Mouse (Mus musculus): Measurements from ENCODE around the gene Abtb1. TPM values are rescaled to one million over a fixed set of nuclear protein-coding genes. Genes with fewer than 3 reads are reported as not detected.

Abtb1 gene
- polyA plus RNA-seq, 1 experiment from 2014 or later: 31.5 TPM

DNA sequence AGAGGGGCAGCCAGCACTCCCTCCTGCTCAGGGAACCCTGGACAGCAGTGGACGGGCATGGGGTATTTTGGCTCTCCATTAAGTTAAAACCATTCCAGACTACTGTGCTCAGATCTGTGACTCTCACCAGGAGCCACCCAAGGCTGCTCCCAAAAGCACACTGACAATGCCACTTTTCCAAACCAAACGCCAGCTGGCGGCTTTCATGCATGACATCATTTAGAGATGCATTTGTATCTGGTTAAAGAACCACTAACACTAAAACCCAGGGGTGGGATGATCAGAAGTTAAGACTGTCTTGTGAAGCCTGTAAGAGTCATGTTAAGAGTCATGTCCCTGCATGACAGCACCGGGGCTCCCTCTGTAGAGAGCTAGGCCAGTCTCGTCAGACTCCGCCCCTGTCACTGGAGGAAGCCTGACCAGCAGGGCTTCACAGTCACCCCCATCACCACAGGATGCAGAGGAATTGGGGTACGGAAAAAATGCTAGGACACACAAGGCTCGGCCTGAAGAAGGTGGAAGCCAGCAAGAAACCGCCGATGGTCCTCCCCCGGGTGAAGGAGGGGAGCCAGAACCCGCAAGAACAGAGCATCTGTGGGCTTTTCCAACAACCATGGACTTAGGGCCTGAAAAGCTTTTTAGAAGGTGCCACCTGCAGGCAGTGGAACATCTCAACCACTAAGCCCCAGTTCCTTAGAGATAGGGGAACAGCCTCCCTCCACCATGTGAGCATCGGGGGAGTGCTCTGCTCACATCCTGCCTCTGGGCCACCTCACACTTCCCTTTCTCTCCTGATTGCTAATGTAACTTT lies 14.2 kb downstream of the Abtb1 start:
- H3K4me2 ChIP-seq: no peak overlapping the region
- 0 out of 2 replicates have a peak, but pooled peaks cover 5% of the 10 kb centered on the region for H3K4me1 ChIP-seq
- H3K36me3 ChIP-seq: no peaks in the 10 kb centered on the region
- WGBS: 55% methylated on average over 13 of the region's 13 CpGs
- no peaks in the 10 kb centered on the region for H3K9me3 ChIP-seq
- no peak overlapping the region for H3K4me3 ChIP-seq (replicated peaks)
- no peak for ATAC-seq (ENCODE audit: insufficient read depth, low FRiP score, low read depth)
- no peak overlapping the region for H3K9ac ChIP-seq
- H3K27ac ChIP-seq: no peak overlapping the region
- no peaks in the 10 kb centered on the region for H3K27me3 ChIP-seq (replicated peaks)

DNA sequence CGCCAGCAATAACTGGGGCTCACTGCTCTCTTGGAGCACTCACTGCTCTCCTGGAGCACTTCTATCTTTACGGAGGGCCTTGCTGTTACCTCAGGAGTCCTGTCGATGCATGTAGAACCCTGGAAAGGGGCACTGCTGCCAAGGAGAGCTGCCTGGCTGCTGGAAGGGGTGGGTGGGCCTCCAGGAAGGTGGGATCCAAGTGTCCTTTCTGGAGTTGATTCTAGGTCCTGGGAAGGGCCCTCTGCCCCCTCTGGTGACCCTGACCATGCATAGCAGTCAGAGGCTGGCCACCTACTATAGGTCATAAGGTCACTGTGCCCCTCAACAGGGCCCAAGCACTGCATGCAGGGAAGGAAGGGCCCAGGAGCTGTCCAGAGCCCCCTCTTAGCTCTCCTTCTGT lies 14.8 kb downstream of the Abtb1 start:
- Histone ChIP-seq H3K27me3 (replicated peaks) (no peaks in the 10 kb centered on the region), H3K36me3 (no peaks in the 10 kb centered on the region), H3K27ac (no peak overlapping the region), H3K9ac (no peak overlapping the region), H3K4me1 (0 out of 2 replicates have a peak, but pooled peaks cover 5% of the 10 kb centered on the region), H3K9me3 (no peaks in the 10 kb centered on the region), H3K4me2 (no peak overlapping the region), H3K4me3 (replicated peaks) (no peak overlapping the region)
- WGBS: 63% methylated on average over 3 of the region's 3 CpGs
- ATAC-seq (ENCODE audit: insufficient read depth, low FRiP score, low read depth): no peak

DNA sequence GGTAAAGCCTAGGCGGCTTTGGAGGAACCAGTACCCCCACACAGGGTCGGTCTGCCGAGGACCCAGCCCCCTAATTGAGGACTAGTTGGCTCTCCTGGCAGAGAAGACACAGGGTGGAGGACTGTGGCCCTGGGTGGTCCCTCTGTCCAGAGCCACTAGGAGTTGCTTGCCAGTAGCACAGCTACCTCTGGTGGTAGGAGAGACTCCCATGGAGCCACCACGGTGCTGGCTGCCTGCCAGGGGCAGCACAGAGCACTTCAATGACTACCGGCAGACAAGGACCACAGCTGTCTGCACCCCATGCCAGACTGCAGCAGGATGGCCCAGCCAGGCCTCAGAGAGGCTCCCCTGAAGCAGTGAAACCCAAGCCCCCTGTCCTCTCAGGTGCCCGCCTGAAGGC lies 15.2 kb downstream of the Abtb1 start:
- H3K9me3 ChIP-seq: no peaks in the 10 kb centered on the region
- no peaks in the 10 kb centered on the region for H3K36me3 ChIP-seq
- H3K4me3 ChIP-seq (replicated peaks): no peak overlapping the region
- no peaks in the 10 kb centered on the region for H3K27me3 ChIP-seq (replicated peaks)
- 0 out of 2 replicates have a peak, but pooled peaks cover 5% of the 10 kb centered on the region for H3K4me1 ChIP-seq
- peak; percentile 51; the same call in 1 of the 2 replicates for ATAC-seq (ENCODE audit: insufficient read depth, low FRiP score, low read depth)
- no peak overlapping the region for H3K4me2 ChIP-seq
- WGBS: 32% methylated on average over 6 of the region's 6 CpGs
- H3K9ac ChIP-seq: no peak overlapping the region
- no peak overlapping the region for H3K27ac ChIP-seq

DNA sequence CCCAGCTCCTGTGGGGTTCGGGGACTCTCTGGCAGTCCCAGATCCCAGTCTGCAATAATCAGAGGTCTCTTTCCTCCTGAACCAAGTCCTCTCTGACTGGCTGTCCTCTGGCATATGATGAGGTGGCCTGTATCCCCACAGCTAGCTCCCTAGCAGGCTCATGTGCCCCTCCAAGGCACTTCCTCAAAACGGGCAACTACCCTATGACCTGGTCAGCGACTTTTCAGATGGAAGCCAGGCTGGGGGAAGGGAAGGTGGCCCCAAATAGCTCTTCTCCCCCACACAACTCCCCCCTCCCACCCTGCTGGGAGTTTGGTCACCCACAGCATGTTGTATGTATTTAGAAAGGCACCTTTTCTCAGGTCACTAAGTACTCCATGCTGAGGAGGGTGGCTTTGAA lies 15.7 kb downstream of the Abtb1 start:
- Histone ChIP-seq H3K4me1 (0 out of 2 replicates have a peak, but pooled peaks cover 3% of the 10 kb centered on the region), H3K36me3 (no peaks in the 10 kb centered on the region), H3K27me3 (replicated peaks) (no peaks in the 10 kb centered on the region), H3K9me3 (no peaks in the 10 kb centered on the region), H3K4me2 (no peak overlapping the region), H3K9ac (no peak overlapping the region), H3K4me3 (replicated peaks) (no peak overlapping the region), H3K27ac (no peak overlapping the region)
- ATAC-seq (ENCODE audit: insufficient read depth, low FRiP score, low read depth): no peak
- 46% methylated on average over 3 of the region's 3 CpGs for WGBS

DNA sequence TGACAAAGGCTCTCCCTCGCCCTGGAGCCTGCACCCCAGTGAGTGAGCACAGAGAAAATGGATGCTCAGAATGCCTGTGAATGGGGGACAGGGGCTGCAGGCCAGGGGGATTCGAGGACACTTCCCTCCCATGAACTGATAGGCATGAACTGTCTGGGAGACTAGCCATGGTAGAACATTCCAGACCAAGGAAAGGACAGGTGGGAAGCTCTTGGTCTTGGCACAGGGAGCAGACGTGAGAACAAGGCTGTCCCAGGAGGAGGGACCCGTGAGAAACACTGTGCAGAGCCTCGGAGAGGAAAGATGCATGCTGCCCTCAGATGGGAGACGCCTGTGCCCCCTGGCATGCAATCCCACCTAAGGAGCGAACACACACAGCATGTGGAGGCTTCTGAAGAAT lies 17.6 kb downstream of the Abtb1 start:
- Histone ChIP-seq H3K4me3 (replicated peaks) (no peak overlapping the region), H3K9me3 (no peaks in the 10 kb centered on the region), H3K27me3 (replicated peaks) (no peaks in the 10 kb centered on the region), H3K36me3 (no peaks in the 10 kb centered on the region), H3K9ac (no peak overlapping the region), H3K4me1 (peaks cover 3% of the 10 kb centered on the region; the same call in 1 of the 2 replicates), H3K27ac (no peak overlapping the region), H3K4me2 (no peak overlapping the region)
- WGBS: 66% methylated on average over 7 of the region's 7 CpGs
- no peak for ATAC-seq (ENCODE audit: insufficient read depth, low FRiP score, low read depth)

DNA sequence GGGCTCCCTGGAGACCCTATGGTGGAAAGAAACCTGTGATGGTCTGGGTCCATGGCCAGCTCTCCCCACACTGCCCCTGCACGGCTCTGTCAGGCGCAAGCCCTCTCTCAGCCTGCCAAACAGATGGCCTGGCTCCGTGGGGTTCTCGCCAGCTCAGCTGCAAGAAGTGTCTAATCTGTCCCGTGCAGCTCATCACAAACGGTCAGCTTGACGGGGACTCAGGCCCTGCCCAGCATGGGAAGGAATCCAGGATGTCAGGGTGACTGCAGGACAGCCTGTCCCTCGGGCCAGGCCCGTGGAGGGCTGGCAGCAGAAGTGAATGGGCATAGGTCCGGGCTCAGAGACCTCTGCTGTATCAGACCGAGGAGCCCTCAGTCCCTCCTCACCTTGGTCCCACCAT lies 19.9 kb downstream of the Abtb1 start:
- Histone ChIP-seq H3K4me1 (peaks cover 3% of the 10 kb centered on the region; the same call in 1 of the 2 replicates), H3K36me3 (0 out of 2 replicates have a peak, but pooled peaks cover 2% of the 10 kb centered on the region), H3K27ac (no peak overlapping the region), H3K9me3 (no peaks in the 10 kb centered on the region), H3K4me3 (replicated peaks) (no peak overlapping the region), H3K27me3 (replicated peaks) (no peaks in the 10 kb centered on the region), H3K9ac (no peak overlapping the region), H3K4me2 (no peak overlapping the region)
- 73% methylated on average over 11 of the region's 11 CpGs for WGBS
- no peak for ATAC-seq (ENCODE audit: insufficient read depth, low FRiP score, low read depth)

DNA sequence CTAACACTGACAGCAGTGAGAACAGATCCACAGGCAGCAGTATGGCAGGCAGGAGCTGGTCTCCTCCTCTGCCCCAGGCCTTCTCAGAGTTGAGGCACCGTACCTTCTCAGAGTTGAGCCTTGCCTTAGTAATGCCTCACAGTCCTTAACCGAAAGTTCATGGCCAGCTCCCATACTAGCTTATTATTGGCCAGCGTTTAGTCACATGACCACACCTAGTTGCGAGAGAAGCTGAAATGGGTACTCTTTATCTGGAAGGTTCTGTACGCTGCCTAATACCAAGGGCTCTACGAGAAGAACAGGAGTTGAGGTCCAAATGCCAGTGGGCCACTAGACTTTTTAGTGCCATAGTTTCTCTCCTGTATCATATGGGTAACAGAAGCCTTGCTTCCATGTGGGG lies 20.5 kb downstream of the Abtb1 start:
- Histone ChIP-seq H3K27me3 (replicated peaks) (no peaks in the 10 kb centered on the region), H3K27ac (no peak overlapping the region), H3K4me3 (replicated peaks) (no peak overlapping the region), H3K4me2 (no peak overlapping the region), H3K9ac (no peak overlapping the region), H3K36me3 (0 out of 2 replicates have a peak, but pooled peaks cover 2% of the 10 kb centered on the region), H3K4me1 (peaks cover 3% of the 10 kb centered on the region; the same call in 1 of the 2 replicates), H3K9me3 (no peaks in the 10 kb centered on the region)
- ATAC-seq (ENCODE audit: insufficient read depth, low FRiP score, low read depth): no peak
- 91% methylated on average over 6 of the region's 6 CpGs for WGBS

DNA sequence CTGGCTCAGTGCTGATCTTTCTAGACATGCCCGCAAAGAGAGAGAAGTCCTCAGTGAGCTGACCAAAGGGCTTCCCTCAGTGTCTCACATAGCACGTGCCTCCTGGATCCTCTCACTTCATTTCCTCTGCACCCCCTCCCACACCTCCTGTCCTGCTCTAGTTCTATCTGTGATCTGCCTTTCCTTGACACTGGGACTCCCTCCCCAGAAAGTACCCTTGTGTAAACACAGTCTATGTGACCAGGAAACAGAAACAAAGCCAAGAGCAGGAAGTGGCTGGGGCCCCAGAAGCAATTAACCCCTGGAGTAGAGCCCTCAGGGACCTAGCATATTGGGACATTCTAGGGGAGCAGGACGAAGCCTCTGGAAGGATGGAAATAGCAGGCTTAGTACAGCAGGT lies 20.9 kb downstream of the Abtb1 start:
- WGBS: 32% methylated on average over 3 of the region's 3 CpGs
- H3K9me3 ChIP-seq: no peaks in the 10 kb centered on the region
- no peaks in the 10 kb centered on the region; the same call in 1 of the 2 replicates for H3K4me1 ChIP-seq
- no peak overlapping the region for H3K27ac ChIP-seq
- H3K27me3 ChIP-seq (replicated peaks): no peaks in the 10 kb centered on the region
- no peak overlapping the region for H3K4me3 ChIP-seq (replicated peaks)
- H3K4me2 ChIP-seq: no peak overlapping the region
- no peak overlapping the region for H3K9ac ChIP-seq
- ATAC-seq (ENCODE audit: insufficient read depth, low FRiP score, low read depth): peak; percentile 24; the same call in 1 of the 2 replicates
- H3K36me3 ChIP-seq: 0 out of 2 replicates have a peak, but pooled peaks cover 2% of the 10 kb centered on the region

DNA sequence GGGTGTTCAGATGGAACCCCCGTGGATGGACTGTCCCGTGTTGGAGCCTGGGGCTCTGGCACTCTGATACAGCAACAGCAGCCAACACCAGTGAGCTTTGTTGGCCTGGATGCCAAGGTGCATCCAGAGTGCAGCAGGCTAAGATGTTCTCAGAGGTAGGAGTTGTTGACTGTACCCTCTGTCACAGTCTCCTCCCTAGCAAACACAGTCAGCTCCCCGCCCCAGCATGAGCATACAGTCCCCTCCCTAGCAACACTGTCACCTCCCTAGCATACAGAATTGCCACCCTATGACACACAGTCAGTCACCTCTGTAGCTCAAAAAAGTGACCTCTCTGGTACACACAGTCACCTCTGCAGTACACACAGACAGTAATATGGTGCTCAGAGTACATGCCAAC lies 24.9 kb downstream of the Abtb1 start:
- Histone ChIP-seq H3K27me3 (replicated peaks) (no peaks in the 10 kb centered on the region), H3K4me2 (no peak overlapping the region), H3K4me1 (peaks cover 3% of the 10 kb centered on the region), H3K36me3 (0 out of 2 replicates have a peak, but pooled peaks cover 2% of the 10 kb centered on the region), H3K9me3 (no peaks in the 10 kb centered on the region), H3K27ac (no peak overlapping the region), H3K4me3 (replicated peaks) (no peak overlapping the region), H3K9ac (no peak overlapping the region)
- WGBS: 81% methylated on average over 3 of the region's 3 CpGs
- ATAC-seq (ENCODE audit: insufficient read depth, low FRiP score, low read depth): no peak

DNA sequence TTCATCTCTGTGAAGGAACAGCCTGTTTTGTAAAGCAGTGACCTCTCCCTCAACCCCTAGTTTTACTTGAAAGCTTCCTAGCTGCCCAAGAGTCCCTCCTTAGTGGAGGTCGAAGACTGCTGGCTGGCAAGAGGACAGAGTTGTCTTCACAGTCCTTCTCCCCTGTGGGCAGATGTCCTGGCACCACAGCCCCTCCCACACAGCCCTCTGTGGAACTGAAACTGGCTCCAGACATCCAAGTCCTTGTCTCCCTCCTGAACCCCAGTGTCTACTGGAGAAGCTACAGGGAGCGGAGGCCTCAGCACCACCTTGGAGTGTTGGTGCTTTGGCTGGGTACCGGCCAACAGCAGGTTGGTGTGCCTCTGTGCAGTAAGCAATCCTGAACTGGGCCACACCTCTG lies 26.3 kb downstream of the Abtb1 start:
- no peak; the same call in 1 of the 2 replicates for ATAC-seq (ENCODE audit: insufficient read depth, low FRiP score, low read depth)
- H3K27me3 ChIP-seq (replicated peaks): no peaks in the 10 kb centered on the region
- H3K4me3 ChIP-seq (replicated peaks): no peak overlapping the region
- 85% methylated on average over 3 of the region's 3 CpGs for WGBS
- no peak overlapping the region for H3K9ac ChIP-seq
- H3K4me1 ChIP-seq: peaks cover 7% of the 10 kb centered on the region; the same call in 1 of the 2 replicates
- no peaks in the 10 kb centered on the region for H3K9me3 ChIP-seq
- no peak overlapping the region for H3K27ac ChIP-seq
- no peak overlapping the region for H3K4me2 ChIP-seq
- 0 out of 2 replicates have a peak, but pooled peaks cover 2% of the 10 kb centered on the region for H3K36me3 ChIP-seq

DNA sequence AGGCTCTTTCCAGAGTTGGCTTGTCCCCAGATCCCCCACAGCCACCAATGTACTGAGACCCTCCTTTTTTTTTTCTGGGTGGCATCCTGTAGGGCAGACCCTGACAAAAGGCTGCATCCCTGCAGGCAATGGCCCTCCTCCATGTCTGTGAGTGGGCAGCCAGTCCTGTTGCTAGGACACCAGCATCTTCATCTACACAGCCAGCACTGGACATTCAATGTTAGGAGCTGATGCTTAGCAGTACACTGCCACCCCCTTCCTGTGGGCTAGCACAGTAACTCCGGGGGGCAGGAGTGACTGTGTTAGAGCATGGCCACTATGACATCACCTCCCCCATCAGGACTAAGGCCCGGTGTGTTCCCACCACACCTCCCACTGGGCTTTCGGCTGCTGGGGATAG lies 26.7 kb downstream of the Abtb1 start:
- WGBS: 89% methylated on average over 3 of the region's 3 CpGs
- no peak overlapping the region for H3K27ac ChIP-seq
- H3K36me3 ChIP-seq: 0 out of 2 replicates have a peak, but pooled peaks cover 2% of the 10 kb centered on the region
- no peak overlapping the region for H3K4me2 ChIP-seq
- H3K9me3 ChIP-seq: no peaks in the 10 kb centered on the region
- H3K27me3 ChIP-seq (replicated peaks): no peaks in the 10 kb centered on the region
- H3K4me3 ChIP-seq (replicated peaks): no peak overlapping the region
- peaks cover 11% of the 10 kb centered on the region; the same call in 1 of the 2 replicates for H3K4me1 ChIP-seq
- ATAC-seq (ENCODE audit: insufficient read depth, low FRiP score, low read depth): no peak
- H3K9ac ChIP-seq: no peak overlapping the region

DNA sequence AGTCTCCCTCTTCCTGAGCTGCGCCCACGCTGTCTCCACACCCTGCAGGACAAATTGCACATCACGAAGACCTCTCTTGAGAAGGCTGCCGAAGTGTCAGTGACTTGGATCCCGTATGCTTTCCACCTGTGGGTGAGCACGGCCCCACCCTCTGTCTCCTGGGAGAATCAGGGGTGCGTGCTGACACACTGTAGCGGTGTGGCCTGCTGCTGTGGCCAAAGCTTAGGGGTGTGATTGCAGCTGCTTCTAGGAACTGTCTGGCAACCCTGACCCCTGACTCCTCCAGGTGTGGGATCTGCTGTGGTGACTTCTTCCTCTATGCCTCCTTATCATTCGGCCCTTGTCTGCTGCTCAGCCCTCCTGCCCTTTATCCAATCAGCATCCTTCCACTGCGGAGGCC lies 28.0 kb downstream of the Abtb1 start:
- no peak overlapping the region for H3K4me2 ChIP-seq
- peaks cover 16% of the 10 kb centered on the region; the same call in 1 of the 2 replicates for H3K4me1 ChIP-seq
- H3K9me3 ChIP-seq: no peaks in the 10 kb centered on the region
- H3K9ac ChIP-seq: no peak overlapping the region
- no peak for ATAC-seq (ENCODE audit: insufficient read depth, low FRiP score, low read depth)
- no peak overlapping the region for H3K27ac ChIP-seq
- 0 out of 2 replicates have a peak, but pooled peaks cover 2% of the 10 kb centered on the region for H3K36me3 ChIP-seq
- no peaks in the 10 kb centered on the region for H3K27me3 ChIP-seq (replicated peaks)
- WGBS: 68% methylated on average over 10 of the region's 10 CpGs
- no peak overlapping the region for H3K4me3 ChIP-seq (replicated peaks)
